Mouse (Mus musculus): ENCODE measurements around the gene Rs1.

The Rs1 gene

GRCm38 (mm10) chrX:160767713-160768112 lies at the start of gene Rs1:
TSS of gene Rs1 (plus strand) at chrX:160768013.
- no peak for DNase-seq

DNA sequence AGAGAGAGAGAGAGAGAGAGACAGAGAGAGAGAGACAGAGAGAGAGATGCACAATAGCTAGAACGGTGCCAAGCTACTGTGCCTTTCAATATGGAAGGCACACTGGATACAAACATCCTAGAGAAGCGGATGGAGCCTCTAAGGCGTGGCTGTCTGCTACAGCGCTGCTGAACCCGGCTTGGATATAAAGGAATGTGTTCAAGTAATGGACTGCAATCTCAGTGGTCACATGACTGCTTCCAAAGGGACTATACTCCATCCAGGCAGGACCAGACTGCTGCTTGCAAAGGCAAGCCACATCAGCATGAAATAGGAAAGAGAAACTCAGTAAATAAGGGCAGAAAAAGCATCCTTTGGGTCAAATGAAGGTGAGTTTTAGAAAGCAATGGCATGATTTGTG lies 32.2 kb upstream of the Rs1 start, which contains the start of gene Ppef1:
Ppef1 (minus strand) TSS at position 116 of the 400 bp plus-strand sequence.
- no peak for DNase-seq

DNA sequence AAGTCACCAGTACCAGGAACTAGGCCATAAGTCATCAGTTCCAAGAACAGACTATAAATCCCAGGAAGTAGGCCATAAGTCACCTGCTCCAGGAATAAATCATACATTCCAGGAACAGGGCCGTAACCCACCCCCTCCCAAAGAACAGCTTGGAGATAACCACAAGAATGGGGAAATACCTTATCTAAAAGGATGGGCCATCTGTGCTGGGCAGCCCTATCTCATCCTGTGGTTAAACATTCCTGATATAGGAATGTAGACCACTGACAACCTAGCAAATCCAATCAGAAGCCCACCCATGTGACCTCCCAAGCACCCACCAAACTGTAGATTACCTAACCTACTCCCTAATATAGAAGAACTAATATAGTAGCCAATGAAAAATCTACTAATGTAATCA lies 22.4 kb upstream of the Rs1 start:
- DNase-seq: no peak

DNA sequence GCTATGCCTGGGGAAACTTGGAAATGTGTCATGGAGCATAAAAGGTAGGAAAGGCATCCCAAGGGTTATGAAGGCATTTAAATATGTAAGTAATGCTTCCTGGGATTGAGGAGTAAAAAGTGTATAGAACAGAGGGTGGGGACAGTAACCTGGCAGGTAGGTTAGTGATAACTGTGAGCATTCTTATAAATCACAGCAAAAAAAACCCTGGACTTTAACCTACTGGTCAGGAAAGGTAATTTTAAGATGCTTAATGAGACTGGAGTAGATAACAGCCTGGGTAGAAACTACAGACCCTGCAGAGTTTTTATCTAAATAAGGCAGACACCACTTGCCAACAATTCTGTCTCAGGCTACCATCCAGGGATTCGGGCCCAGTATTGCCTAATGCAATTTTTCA lies 19.2 kb upstream of the Rs1 start:
- DNase-seq: no peak

GRCm38 (mm10) chrX:160750808-160751207 lies 17.0 kb upstream of the Rs1 start:
- DNase-seq: no peak

GRCm38 (mm10) chrX:160765389-160766232 lies 2.2 kb upstream of the Rs1 start:
- peak; percentile 98 for DNase-seq

DNA sequence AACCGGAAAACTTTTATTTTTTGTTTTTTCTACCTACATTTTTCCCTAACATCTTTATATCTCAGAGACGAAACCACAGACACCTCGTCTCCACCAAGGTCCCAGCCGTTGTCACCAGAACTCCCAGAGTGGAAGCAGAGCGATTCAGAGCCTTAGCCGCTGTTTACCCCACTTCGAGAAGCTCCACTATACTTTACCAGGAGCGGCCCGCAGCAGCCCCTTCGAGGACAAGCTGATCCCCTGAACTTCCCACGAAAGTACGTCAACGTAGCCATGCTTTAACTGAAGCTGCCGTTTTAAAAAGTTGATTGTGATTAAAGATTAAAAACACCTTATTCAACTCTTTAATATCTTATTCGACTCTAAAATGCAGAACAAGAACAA lies 1.6 kb upstream of the Rs1 start:
- DNase-seq: no peak

DNA sequence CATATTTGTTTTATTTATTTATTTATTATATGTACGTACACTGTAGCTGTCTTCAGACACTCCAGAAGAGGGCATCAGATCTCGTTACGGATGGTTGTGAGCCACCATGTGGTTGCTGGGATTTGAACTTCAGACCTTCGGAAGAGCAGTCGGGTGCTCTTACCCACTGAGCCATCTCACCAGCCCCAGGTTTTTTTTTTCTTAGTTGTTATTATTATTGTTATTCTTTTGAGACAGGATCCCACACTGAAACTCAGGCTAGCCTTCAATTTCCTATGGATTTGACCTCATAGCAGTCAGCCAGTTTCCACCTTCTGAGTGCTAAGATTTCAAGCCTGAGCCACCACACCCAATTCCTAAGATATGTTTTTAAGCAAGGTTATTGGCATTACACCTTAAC lies 1.8 kb downstream of the Rs1 start:
- peak; percentile 22 for DNase-seq

- peak; percentile 53 for DNase-seq
These were observed 5.2 kb downstream of the Rs1 start for GRCm38 (mm10) chrX:160773033-160773432.

GRCm38 (mm10) chrX:160782276-160782675 lies 14.5 kb downstream of the Rs1 start:
- no peak for DNase-seq

DNA sequence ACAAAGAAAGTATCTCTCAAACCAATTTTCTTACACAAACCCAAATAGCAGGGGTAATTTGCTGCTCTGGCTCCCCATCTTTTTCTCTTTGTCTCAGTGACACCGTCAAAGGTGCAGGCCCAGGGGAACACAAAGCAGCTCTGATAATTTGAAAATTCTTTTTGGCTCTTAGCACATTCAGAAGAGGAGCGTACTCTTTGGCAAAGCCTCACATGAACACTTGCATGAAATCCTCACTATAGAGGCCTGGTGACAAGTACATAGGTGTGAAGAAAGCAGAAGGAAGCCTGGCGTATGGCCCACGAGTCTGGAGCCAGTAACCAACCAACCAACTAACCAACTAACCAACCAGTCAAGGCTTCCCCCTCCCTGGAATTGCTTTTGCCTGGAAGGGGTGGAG lies 27.1 kb downstream of the Rs1 start:
- DNase-seq: no peak

DNA sequence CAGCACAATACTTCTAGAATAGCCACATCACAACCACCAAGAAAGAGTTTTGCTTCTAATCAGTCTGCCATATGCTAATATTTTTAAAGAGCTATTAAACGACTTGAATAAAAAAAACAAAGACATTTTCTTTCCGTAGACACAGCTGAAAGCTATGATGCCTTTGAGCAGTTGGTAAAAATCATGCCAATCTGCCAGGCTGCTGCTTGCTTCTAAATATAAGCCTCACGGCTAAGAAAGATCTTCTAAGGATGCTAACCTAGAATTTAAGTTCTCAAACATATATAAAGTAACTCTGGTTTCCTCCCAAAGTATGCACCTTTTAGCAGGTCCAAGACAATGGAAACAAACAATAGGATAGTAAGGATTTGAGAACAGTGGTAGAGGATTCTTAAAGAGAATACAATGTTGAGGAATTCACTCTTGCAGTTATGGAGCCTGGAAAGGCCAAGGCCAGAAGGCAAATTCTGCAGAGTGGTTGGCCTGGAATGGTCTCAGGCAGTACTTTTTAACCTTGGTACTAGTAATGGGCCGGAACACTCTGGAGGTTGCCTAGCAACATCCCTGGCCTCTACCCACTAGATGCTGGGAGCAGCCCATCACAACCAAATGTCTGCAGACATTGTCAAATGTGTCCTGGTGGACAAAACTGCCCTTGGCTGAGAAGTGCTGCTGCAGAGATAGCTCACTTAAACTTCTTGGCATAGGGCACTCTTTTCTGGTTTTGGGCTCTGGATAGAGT lies 36.8 kb downstream of the Rs1 start:
- no peak for DNase-seq

- DNase-seq: no peak
These were observed 40.4 kb downstream of the Rs1 start for GRCm38 (mm10) chrX:160808226-160808625.
